Mouse (Mus musculus): ENCODE data around the gene Il1rapl1.
"Not testable (repeated sequence)": the region's sequence is repeated elsewhere in the genome, so short reads cannot be mapped to it uniquely, and the experiment has no call there.

Gene Il1rapl1

GRCm38 (mm10) chrX:87655644-87656043 is 459.8 kb downstream of the Il1rapl1 start:
- in situ Hi-C loops (cut with MboI, MseI) = no loop called here

GRCm38 (mm10) chrX:87600914-87601313 is 514.5 kb downstream of the Il1rapl1 start:
- in situ Hi-C loops (cut with MboI, MseI) = no loop called here

GRCm38 (mm10) chrX:87507997-87508396 is 607.4 kb downstream of the Il1rapl1 start:
- in situ Hi-C loops (cut with MboI, MseI) = no loop called here

- in situ Hi-C loops (cut with MboI, MseI) = no loop called here
Measured at GRCm38 (mm10) chrX:87502604-87503003, 612.8 kb downstream of the Il1rapl1 start.

GRCm38 (mm10) chrX:87483416-87483815 is 632.0 kb downstream of the Il1rapl1 start:
- in situ Hi-C loops (cut with MboI, MseI) = no loop called here

- in situ Hi-C loops (cut with MboI, MseI) = not testable (repeated sequence)
Measured at GRCm38 (mm10) chrX:87238191-87238590, 877.3 kb downstream of the Il1rapl1 start.

- in situ Hi-C loops (cut with MboI, MseI) = no loop called here
Measured at GRCm38 (mm10) chrX:87225280-87225679, 890.2 kb downstream of the Il1rapl1 start.

GRCm38 (mm10) chrX:87002296-87002695 is 1113.1 kb downstream of the Il1rapl1 start:
- in situ Hi-C loops (cut with MboI, MseI) = no loop called here

GRCm38 (mm10) chrX:86955126-86955525 is 1160.3 kb downstream of the Il1rapl1 start:
- in situ Hi-C loops (cut with MboI, MseI) = no loop called here

GRCm38 (mm10) chrX:86954614-86955013 is 1160.8 kb downstream of the Il1rapl1 start:
- in situ Hi-C loops (cut with MboI, MseI) = no loop called here

- in situ Hi-C loops (cut with MboI, MseI) = no loop called here
Measured at GRCm38 (mm10) chrX:86950940-86951339, 1164.5 kb downstream of the Il1rapl1 start.

GRCm38 (mm10) chrX:86949112-86949511 is 1166.3 kb downstream of the Il1rapl1 start:
- in situ Hi-C loops (cut with MboI, MseI) = no loop called here

GRCm38 (mm10) chrX:86854835-86855234 is 1260.6 kb downstream of the Il1rapl1 start:
- in situ Hi-C loops (cut with MboI, MseI) = no loop called here

- in situ Hi-C loops (cut with MboI, MseI) = no loop called here
Measured at GRCm38 (mm10) chrX:86808218-86808617, 1307.2 kb downstream of the Il1rapl1 start.

GRCm38 (mm10) chrX:86802725-86803124 is 1312.7 kb downstream of the Il1rapl1 start:
- in situ Hi-C loops (cut with MboI, MseI) = no loop called here

- in situ Hi-C loops (cut with MboI, MseI) = no loop called here
Measured at GRCm38 (mm10) chrX:86728803-86729202, 1386.6 kb downstream of the Il1rapl1 start.

Measured in T-helper 1 cell (primary cell).